In genomic region chr16:25066822-25067221, GRCm38 (mm10) we compare ENCODE assay signal across 12 mouse cellular contexts.
A peak's percentile ranks its signal among the peaks of the same experiment; 100 is the strongest.
DNase-seq lines count a peak whose midpoint lies in the region; ATAC-seq and TF ChIP-seq lines count a peak whose summit lies in the region.
"Had no signal": no experiment of that assay in that cellular context is flagged by ENCODE, and none has a peak within 500 bp of the region (broad histone marks: within the 10 kb centered on the region; RNA-seq: fewer than 3 reads in every experiment).

No protein-coding gene starts in this region.

- peak; percentile 47; the same call in 1 of the 2 replicates for ATAC-seq in lung, embryonic 14.5 days (ENCODE audit: insufficient read depth)
- ATAC-seq in midbrain, embryonic 15.5 days (replicated peaks): no peak
- no peak for ATAC-seq in activated CD4-positive, CD25-positive, alpha-beta regulatory T cell, adult 4 months

- WGBS in heart, embryonic 10.5 days: 42% methylated on average over 7 of the region's 7 CpGs
- WGBS in lung, embryonic 14.5 days: 22% methylated on average over 7 of the region's 7 CpGs
- 83% methylated on average over 7 of the region's 7 CpGs for WGBS in midbrain, embryonic 15.5 days

- peaks cover 10% of the 10 kb centered on the region for H3K4me1 ChIP-seq in heart, embryonic 10.5 days
- H3K4me1 ChIP-seq in lung, embryonic 14.5 days (ENCODE audit: insufficient read depth): peaks cover 7% of the 10 kb centered on the region; the same call in 1 of the 2 replicates
- H3K4me1 ChIP-seq in midbrain, embryonic 15.5 days: no peaks in the 10 kb centered on the region
- H3K4me1 ChIP-seq: embryonic facial prominence, embryonic 13.5 days; limb, embryonic 12.5 days; neural tube, embryonic 12.5 days had no signal

- H3K36me3 ChIP-seq in heart, embryonic 10.5 days: no peaks in the 10 kb centered on the region
- no peaks in the 10 kb centered on the region for H3K36me3 ChIP-seq in lung, embryonic 14.5 days (ENCODE audit: insufficient read depth)
- H3K36me3 ChIP-seq in midbrain, embryonic 15.5 days (replicated peaks): no peaks in the 10 kb centered on the region
- H3K36me3 ChIP-seq: embryonic facial prominence, embryonic 13.5 days; limb, embryonic 12.5 days; lung, embryonic 15.5 days; neural tube, embryonic 12.5 days had no signal

- H3K4me2 ChIP-seq in lung, embryonic 14.5 days: no peak overlapping the region
- H3K4me2 ChIP-seq in midbrain, embryonic 15.5 days: no peak overlapping the region
- H3K4me2 ChIP-seq: embryonic facial prominence, embryonic 13.5 days; limb, embryonic 12.5 days; lung, embryonic 15.5 days; neural tube, embryonic 12.5 days had no signal

- no peak overlapping the region for H3K27ac ChIP-seq in heart, embryonic 10.5 days
- H3K27ac ChIP-seq in lung, embryonic 14.5 days (ENCODE audit: low read depth): no peak overlapping the region
- no peak overlapping the region for H3K27ac ChIP-seq in midbrain, embryonic 15.5 days
- H3K27ac ChIP-seq: embryonic facial prominence, embryonic 13.5 days; limb, embryonic 12.5 days; lung, embryonic 15.5 days; neural tube, embryonic 12.5 days had no signal

- peak; percentile 97 for DNase-seq in heart, adult 11 months
- DNase-seq in heart, embryonic 10.5 days (ENCODE audit: low spot score): no peak
- DNase-seq in lung, embryonic 14.5 days: peak; percentile 51
- DNase-seq in lung, postnatal 14 days: no peak
- peak; percentile 42 for DNase-seq in gastrocnemius, postnatal 25 days
- peak; percentile 76 for DNase-seq in skeletal muscle tissue, adult 2 months (ENCODE audit: low read depth, low spot score)

- TF ChIP-seq CTCF in lung, embryonic 14.5 days (IDR thresholded peaks at IDR 0.05; ENCODE audit: low read depth): no peak

- no peaks in the 10 kb centered on the region for H3K9me3 ChIP-seq in heart, embryonic 10.5 days
- no peaks in the 10 kb centered on the region for H3K9me3 ChIP-seq in lung, embryonic 14.5 days (ENCODE audit: low read depth, low read length)
- H3K9me3 ChIP-seq in midbrain, embryonic 15.5 days: no peaks in the 10 kb centered on the region
- H3K9me3 ChIP-seq: embryonic facial prominence, embryonic 13.5 days; limb, embryonic 12.5 days; lung, embryonic 15.5 days; neural tube, embryonic 12.5 days had no signal

- H3K27me3 ChIP-seq in heart, embryonic 10.5 days (ENCODE audit: insufficient read depth, poor library complexity, severe bottlenecking): no peaks in the 10 kb centered on the region
- H3K27me3 ChIP-seq in lung, embryonic 14.5 days (ENCODE audit: insufficient read depth, low read length): no peaks in the 10 kb centered on the region
- 0 out of 2 replicates have a peak, but pooled peaks cover 4% of the 10 kb centered on the region for H3K27me3 ChIP-seq in midbrain, embryonic 15.5 days (replicated peaks)
- H3K27me3 ChIP-seq: neural tube, embryonic 12.5 days had no signal

- H3K9ac ChIP-seq in lung, embryonic 14.5 days: no peak overlapping the region
- no peak overlapping the region for H3K9ac ChIP-seq in midbrain, embryonic 15.5 days
- H3K9ac ChIP-seq: embryonic facial prominence, embryonic 13.5 days; limb, embryonic 12.5 days; lung, embryonic 15.5 days; neural tube, embryonic 12.5 days had no signal

- no peak overlapping the region for H3K4me3 ChIP-seq in heart, embryonic 10.5 days
- H3K4me3 ChIP-seq in lung, embryonic 14.5 days (ENCODE audit: low read depth, low read length): no peak overlapping the region
- H3K4me3 ChIP-seq in midbrain, embryonic 15.5 days: no peak overlapping the region
- H3K4me3 ChIP-seq: embryonic facial prominence, embryonic 13.5 days; limb, embryonic 12.5 days; lung, embryonic 15.5 days; neural tube, embryonic 12.5 days had no signal

Comparison
In these comparisons a context has a peak if more than half of its experiments do, and no peak if none do; other contexts are left out.
1. DNase-seq: peak in heart, adult 11 months (single experiment), lung, embryonic 14.5 days (single experiment), gastrocnemius, postnatal 25 days (single experiment) and skeletal muscle tissue, adult 2 months (single experiment); none in heart, embryonic 10.5 days (single experiment) and lung, postnatal 14 days (single experiment).